Mouse (Mus musculus) neural tube, embryonic 12.5 days (tissue): ENCODE results near the gene Ttc7b. TPM values are rescaled to one million over a fixed set of nuclear protein-coding genes. Genes with fewer than 3 reads are reported as not detected.

Experiments
- ATAC-seq: fragments of 200-750 bp; cut with Nextera tagmentation; 2 replicates; pipeline ENCODE4 v1.8.0; 2017; ENCODE audit warnings: low read depth, mild to moderate bottlenecking, moderate TSS enrichment, moderate library complexity; ENCODE audit not compliant: low FRiP score
- H3K27ac ChIP-seq: fragments of 300-500 bp; sonication (generic); 2 replicates; pipeline ENCODE4 v1.5.1; 2016
- H3K27me3 ChIP-seq: fragments of 300-500 bp; sonication (generic); replicated peaks from 2 replicates; pipeline ENCODE4 v1.6.1; 2016; ENCODE audit warnings: mild to moderate bottlenecking
- H3K36me3 ChIP-seq: fragments of 300-500 bp; sonication (generic); 2 replicates; pipeline ENCODE4 v1.6.1; 2016; ENCODE audit warnings: mild to moderate bottlenecking
- H3K4me1 ChIP-seq: fragments of 300-500 bp; sonication (generic); 2 replicates; pipeline ENCODE4 v1.6.1; 2016
- H3K4me2 ChIP-seq: fragments of 300-500 bp; sonication (generic); replicated peaks from 2 replicates; pipeline ENCODE4 v1.6.1; 2016; ENCODE audit warnings: mild to moderate bottlenecking
- H3K4me3 ChIP-seq: fragments of 300-500 bp; sonication (generic); 2 replicates; pipeline ENCODE4 v1.5.1; 2016
- H3K9ac ChIP-seq: fragments of 300-500 bp; sonication (generic); 2 replicates; pipeline ENCODE4 v1.6.1; 2016; ENCODE audit warnings: mild to moderate bottlenecking
- H3K9me3 ChIP-seq: fragments of 300-500 bp; sonication (generic); 2 replicates; pipeline ENCODE4 v1.6.1; 2016; ENCODE audit warnings: mild to moderate bottlenecking
- WGBS: fragments of 180-500 bp; shearing (Covaris S2); methylation state at CpG from one replicate; pipeline ENCODE4 v1.1.7; 2016; 5-methylcytosine and 5-hydroxymethylcytosine counted together
- polyA plus RNA-seq: library from polyadenylated mRNA; unstranded; fragments of >200 nt; fragmentation: Nextera tagmentation; extraction: Ambion mirVana; gene quantifications from 2 replicates; pipeline ENCODE4 v1.2.1, GENCODE M21; 2016

Gene Ttc7b
- polyA plus RNA-seq, 1 experiment from 2014 or later: 9.0 TPM

DNA sequence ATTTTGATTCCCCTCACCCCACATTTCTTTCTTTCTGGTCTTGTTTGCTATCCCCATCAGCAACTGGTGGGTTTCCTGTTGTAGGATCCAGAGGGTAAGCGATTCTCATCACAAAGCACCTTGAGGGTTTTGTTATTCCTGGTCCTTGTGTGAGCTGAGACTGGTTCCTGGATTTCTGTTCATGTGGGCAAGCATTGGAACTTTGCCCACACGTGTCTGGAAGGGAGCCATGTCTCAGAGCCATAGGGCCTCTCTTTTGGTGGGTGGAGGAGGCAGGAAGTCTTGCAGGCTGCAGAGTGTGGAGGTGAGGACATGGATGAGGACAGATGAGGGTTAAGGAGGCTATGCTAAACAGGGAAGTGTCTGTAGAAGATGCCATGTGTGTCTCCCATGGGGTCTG, 260.5 kb downstream of the Ttc7b start:
- no peak for ATAC-seq
- WGBS: 79% methylated on average over 2 of the region's 2 CpGs

DNA sequence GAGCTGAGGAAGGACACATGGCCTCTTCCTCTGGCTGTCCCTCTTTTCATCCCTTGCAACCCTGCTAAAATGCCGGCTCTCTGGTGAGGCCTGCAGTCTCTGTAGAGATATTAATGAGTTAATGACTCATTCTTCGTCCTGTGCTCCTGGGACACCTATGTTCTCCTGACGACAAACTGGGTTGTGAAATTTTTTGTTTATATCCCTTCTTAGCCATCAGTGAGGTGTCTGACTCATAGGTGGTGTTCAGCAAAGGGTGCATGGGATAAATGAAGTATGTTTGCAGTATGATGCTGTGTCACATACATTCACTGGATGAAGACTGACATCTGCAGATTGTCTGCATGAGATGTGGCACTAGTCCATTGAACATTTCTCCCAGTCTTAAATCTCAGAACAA, 262.8 kb downstream of the Ttc7b start:
- Histone ChIP-seq H3K4me1 (peaks cover 6% of the 10 kb centered on the region; the same call in 1 of the 2 replicates), H3K4me3 (no peak overlapping the region), H3K9me3 (no peaks in the 10 kb centered on the region), H3K4me2 (no peak overlapping the region), H3K27ac (no peak overlapping the region), H3K36me3 (no peaks in the 10 kb centered on the region), H3K9ac (no peak overlapping the region), H3K27me3 (no peaks in the 10 kb centered on the region)
- no peak for ATAC-seq
- 82% methylated on average over 3 of the region's 3 CpGs for WGBS

More for the DNA sequence above, 260.5 kb downstream of the Ttc7b start:
- Histone ChIP-seq H3K36me3 (no peaks in the 10 kb centered on the region), H3K4me2 (no peak overlapping the region), H3K27ac (no peak overlapping the region), H3K4me1 (no peaks in the 10 kb centered on the region), H3K9ac (no peak overlapping the region), H3K9me3 (no peaks in the 10 kb centered on the region), H3K27me3 (no peaks in the 10 kb centered on the region), H3K4me3 (no peak overlapping the region)

DNA sequence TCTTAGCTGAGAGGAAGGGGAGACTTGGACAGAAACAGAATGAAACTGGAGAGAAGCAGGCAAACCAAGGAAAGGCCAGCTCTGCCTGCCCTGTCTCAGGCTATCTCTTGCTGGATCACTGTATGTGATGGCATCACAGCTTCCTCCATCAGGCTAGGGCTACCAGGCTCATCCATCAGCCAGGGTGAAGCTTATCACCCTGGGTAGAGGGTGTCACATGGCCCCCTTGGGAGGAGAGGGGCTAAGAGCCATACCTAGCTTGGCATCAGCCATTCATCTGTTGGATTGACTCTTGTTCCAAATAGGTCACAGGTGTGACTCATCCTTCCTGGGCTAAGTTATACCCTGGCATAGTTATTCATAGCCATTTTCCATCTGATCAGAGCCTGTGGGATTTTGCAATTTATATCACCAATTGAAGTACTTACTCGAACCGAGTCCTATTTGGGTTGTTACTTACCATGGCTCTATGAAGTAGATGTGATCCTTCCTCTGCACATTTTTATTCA, 265.1 kb downstream of the Ttc7b start:
- ATAC-seq: no peak
- no peaks in the 10 kb centered on the region for H3K36me3 ChIP-seq
- peaks cover 6% of the 10 kb centered on the region; the same call in 1 of the 2 replicates for H3K4me1 ChIP-seq
- no peak overlapping the region for H3K9ac ChIP-seq
- 92% methylated on average over 2 of the region's 2 CpGs for WGBS
- no peak overlapping the region for H3K27ac ChIP-seq
- H3K4me2 ChIP-seq: no peak overlapping the region
- H3K27me3 ChIP-seq: no peaks in the 10 kb centered on the region
- H3K9me3 ChIP-seq: no peaks in the 10 kb centered on the region
- H3K4me3 ChIP-seq: no peak overlapping the region

DNA sequence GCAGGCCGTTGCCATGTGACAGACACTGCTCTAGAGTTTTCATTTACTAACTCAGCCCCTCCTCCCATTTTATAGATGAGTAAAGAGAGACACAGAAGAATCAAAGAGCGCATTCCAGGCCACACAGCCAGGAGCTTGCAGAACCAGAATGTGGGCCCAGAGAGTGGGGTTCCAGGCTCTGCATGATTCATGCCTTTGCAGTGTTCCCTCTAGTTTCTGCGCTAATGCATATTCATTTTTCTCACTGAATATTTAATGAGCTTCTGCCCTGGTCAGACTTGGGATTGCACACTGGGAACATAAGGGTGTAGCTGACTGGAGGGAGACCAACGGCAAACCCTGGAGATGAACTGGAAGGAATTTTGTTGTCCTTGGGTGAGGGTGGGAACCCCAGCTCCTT, 266.2 kb downstream of the Ttc7b start:
- no peak overlapping the region for H3K9ac ChIP-seq
- WGBS: 79% methylated on average over 4 of the region's 4 CpGs
- no peaks in the 10 kb centered on the region for H3K9me3 ChIP-seq
- no peaks in the 10 kb centered on the region for H3K27me3 ChIP-seq
- no peak overlapping the region for H3K27ac ChIP-seq
- no peaks in the 10 kb centered on the region for H3K36me3 ChIP-seq
- H3K4me1 ChIP-seq: peaks cover 6% of the 10 kb centered on the region; the same call in 1 of the 2 replicates
- ATAC-seq: no peak
- no peak overlapping the region for H3K4me2 ChIP-seq
- no peak overlapping the region for H3K4me3 ChIP-seq

Other genes starting within 250 kb of the Ttc7b start
- 5.2 and 5.4 TPM in 2 replicates for gene Rps6ka5, start 206.2 kb upstream of the Ttc7b start, polyA plus RNA-seq